Mouse (Mus musculus) olfactory bulb, adult 2 months (tissue): ENCODE results near the gene Atxn10.

ENCODE experiments used
- CTCF ChIP-seq: fragments of 200-500 bp; IDR thresholded peaks from 2 replicates; pipeline ENCODE4 v1.5.1; 2012; ENCODE audit warnings: low read depth, mild to moderate bottlenecking, low read length, moderate library complexity; ENCODE audit not compliant: insufficient read depth
- POLR2A ChIP-seq: fragments of 200-500 bp; IDR thresholded peaks from 2 replicates; pipeline ENCODE4 v1.6.1; 2012; ENCODE audit warnings: mild to moderate bottlenecking, low read depth, low read length, moderate library complexity; ENCODE audit not compliant: insufficient read depth

DNA sequence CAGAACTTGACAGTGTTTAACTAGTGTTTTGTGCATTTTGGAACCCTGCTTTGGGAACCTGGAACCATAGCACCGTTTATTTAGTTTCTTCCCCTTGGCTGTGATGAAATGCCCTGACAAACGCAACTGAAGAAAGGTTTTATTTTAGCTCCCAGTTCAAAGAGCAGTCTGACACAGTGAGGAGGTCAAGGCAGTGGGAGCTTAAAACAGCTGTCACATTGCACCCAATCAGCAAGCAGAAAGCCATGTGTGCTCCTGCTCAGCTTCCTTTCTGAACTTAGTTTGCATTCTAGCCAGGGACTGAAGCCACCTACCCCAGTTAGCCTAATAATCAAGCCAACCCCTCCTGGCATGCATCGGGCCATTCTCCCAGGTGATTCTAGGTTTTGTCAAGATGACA lies 110.6 kb downstream of the Atxn10 start:
- TF ChIP-seq POLR2A (no peak), CTCF (no peak)
